16 mouse cellular contexts compared by ENCODE assay signal in the genomic region with DNA sequence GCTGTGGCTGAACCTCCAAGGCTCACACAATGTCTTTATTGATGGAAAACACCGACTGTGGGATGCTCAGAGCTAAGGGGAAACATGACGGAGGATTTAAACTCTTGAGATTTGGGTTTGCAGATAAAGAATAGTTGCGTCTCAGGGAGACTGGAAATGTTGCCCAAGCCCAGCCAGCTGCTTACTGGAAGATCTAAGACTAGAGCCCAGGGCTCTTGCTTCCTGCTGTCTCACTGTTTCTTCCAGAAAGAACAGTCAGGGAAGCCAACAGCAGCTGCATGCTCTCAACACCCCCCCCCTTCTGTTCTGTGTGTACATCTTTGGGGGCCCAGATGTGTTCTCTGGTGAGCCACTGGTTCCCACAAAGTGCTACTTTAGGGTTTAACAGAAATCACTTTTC.
DNase-seq lines count a peak whose midpoint lies in the region; ATAC-seq lines count a peak whose summit lies in the region.
"Had no signal": no experiment of that assay in that cellular context is flagged by ENCODE, and none has a peak within 500 bp of the region (broad histone marks: within the 10 kb centered on the region; RNA-seq: fewer than 3 reads in every experiment).

No protein-coding gene starts in this region.

- H3K9me3 ChIP-seq in heart, embryonic 11.5 days (replicated peaks; ENCODE audit: control insufficient read depth, low read length) = no peaks in the 10 kb centered on the region
- no peaks in the 10 kb centered on the region for H3K9me3 ChIP-seq in kidney, embryonic 14.5 days (ENCODE audit: control insufficient read depth, low read length)
- H3K9me3 ChIP-seq: hindbrain, embryonic 13.5 days; liver, embryonic 15.5 days; neural tube, embryonic 15.5 days had no signal

- no peak overlapping the region for H3K9ac ChIP-seq in heart, embryonic 11.5 days (ENCODE audit: low read depth, low read length)
- no peak overlapping the region for H3K9ac ChIP-seq in kidney, embryonic 14.5 days (ENCODE audit: low read depth, low read length)
- H3K9ac ChIP-seq: hindbrain, embryonic 13.5 days; liver, embryonic 15.5 days; neural tube, embryonic 15.5 days had no signal

- 48% methylated on average over 3 of the region's 3 CpGs for WGBS in heart, embryonic 11.5 days (ENCODE audit: insufficient replicate concordance)
- 57% methylated on average over 3 of the region's 3 CpGs for WGBS in kidney, embryonic 14.5 days

- peak; percentile 99 for DNase-seq in heart, adult 11 months
- DNase-seq in kidney, postnatal 14 days = peak; percentile 49
- peak; percentile 80 to 87 for DNase-seq in heart, adult 9 months (ENCODE audit: low spot score in 2 of 2)
- peak; percentile 57 for DNase-seq in heart, postnatal 4 days
- DNase-seq in cerebellum, adult 9-10 months = no peak
- no peak for DNase-seq in adrenal gland, postnatal 4 days (ENCODE audit: low spot score in 2 of 2)
- DNase-seq: cerebellum, postnatal 10 days; midbrain, embryonic 14.5 days; right cerebral cortex, postnatal 25 days; thymus, adult 18-20 months had no signal

- no peak for ATAC-seq in heart, embryonic 11.5 days (replicated peaks; ENCODE audit: insufficient number of reproducible peaks, low FRiP score, low TSS enrichment)
- no peak for ATAC-seq in kidney, embryonic 14.5 days (ENCODE audit: low FRiP score, low TSS enrichment)

- no peaks in the 10 kb centered on the region for H3K36me3 ChIP-seq in heart, embryonic 11.5 days (ENCODE audit: control insufficient read depth, insufficient read depth, low read length)
- no peaks in the 10 kb centered on the region for H3K36me3 ChIP-seq in kidney, embryonic 14.5 days (ENCODE audit: control insufficient read depth, insufficient read depth, low read length)
- H3K36me3 ChIP-seq: hindbrain, embryonic 13.5 days; liver, embryonic 15.5 days; neural tube, embryonic 15.5 days had no signal

- no peak overlapping the region for H3K4me3 ChIP-seq in heart, embryonic 11.5 days (ENCODE audit: low read depth, low read length)
- H3K4me3 ChIP-seq in kidney, embryonic 14.5 days (ENCODE audit: low read length) = no peak overlapping the region
- H3K4me3 ChIP-seq: hindbrain, embryonic 13.5 days; liver, embryonic 15.5 days; myocyte; neural tube, embryonic 15.5 days had no signal

- H3K4me2 ChIP-seq in heart, embryonic 11.5 days = no peak overlapping the region
- no peak overlapping the region for H3K4me2 ChIP-seq in kidney, embryonic 14.5 days (replicated peaks; ENCODE audit: low read depth, low read length)
- H3K4me2 ChIP-seq: hindbrain, embryonic 13.5 days; liver, embryonic 15.5 days; neural tube, embryonic 15.5 days had no signal

- no peak overlapping the region for H3K27ac ChIP-seq in heart, embryonic 11.5 days (ENCODE audit: low read depth, low read length)
- H3K27ac ChIP-seq in kidney, embryonic 14.5 days (ENCODE audit: low read depth, low read length) = no peak overlapping the region
- H3K27ac ChIP-seq: hindbrain, embryonic 13.5 days; liver, embryonic 15.5 days; neural tube, embryonic 15.5 days had no signal

- no peaks in the 10 kb centered on the region for H3K27me3 ChIP-seq in heart, embryonic 11.5 days (ENCODE audit: control insufficient read depth, insufficient read depth, low read length)
- H3K27me3 ChIP-seq in kidney, embryonic 14.5 days (ENCODE audit: control insufficient read depth, insufficient read depth, low read length) = no peaks in the 10 kb centered on the region
- H3K27me3 ChIP-seq: liver, embryonic 15.5 days; neural tube, embryonic 15.5 days had no signal

- H3K4me1 ChIP-seq in heart, embryonic 11.5 days (ENCODE audit: control insufficient read depth, insufficient read depth, low read length) = no peaks in the 10 kb centered on the region
- peaks cover 2% of the 10 kb centered on the region; the same call in 1 of the 2 replicates for H3K4me1 ChIP-seq in kidney, embryonic 14.5 days (ENCODE audit: control insufficient read depth, insufficient read depth, low read length)
- H3K4me1 ChIP-seq: hindbrain, embryonic 13.5 days; liver, embryonic 15.5 days; neural tube, embryonic 15.5 days had no signal

Comparison
In these comparisons a context has a peak if more than half of its experiments do, and no peak if none do; other contexts are left out.
1. DNase-seq: peak in heart, adult 11 months (single experiment), kidney, postnatal 14 days (single experiment), heart, adult 9 months (2 of 2) and heart, postnatal 4 days (single experiment); none in cerebellum, adult 9-10 months (single experiment) and adrenal gland, postnatal 4 days (0 of 2).